Mouse (Mus musculus) cerebellum, adult 2 months (tissue): ENCODE measurements around the gene Nanos2.

Experiments used
- CTCF ChIP-seq: fragments of 200-500 bp; IDR thresholded peaks from 2 replicates; pipeline ENCODE4 v1.5.1; 2011; ENCODE audit warnings: low read depth, mild to moderate bottlenecking, control low read depth, low read length, moderate library complexity, borderline replicate concordance; ENCODE audit not compliant: insufficient read depth
- POLR2A ChIP-seq: fragments of 200-500 bp; IDR thresholded peaks from 2 replicates; pipeline ENCODE4 v1.6.1; 2011; ENCODE audit warnings: low read length, control low read depth, borderline replicate concordance; ENCODE audit not compliant: insufficient read depth

DNA sequence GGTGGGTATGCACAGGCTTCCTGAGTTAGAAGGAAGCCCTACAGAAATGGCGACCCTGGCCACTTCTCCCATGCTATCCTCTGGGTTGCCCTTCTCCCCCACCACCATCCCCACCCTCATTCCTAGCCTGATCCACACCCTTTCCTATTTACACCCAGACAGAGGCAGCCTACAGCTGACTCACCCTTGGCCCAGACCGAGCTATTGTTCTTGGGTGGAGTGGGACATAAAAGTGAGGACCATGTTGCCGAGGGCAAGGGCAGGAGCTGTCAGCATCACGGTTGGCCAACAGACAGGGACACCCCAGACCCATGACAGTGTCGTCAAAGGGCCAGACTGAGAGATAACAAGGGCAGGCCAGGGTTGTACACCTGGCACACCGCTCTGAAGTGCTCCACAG, 39.0 kb upstream of the Nanos2 start:
- no peak for TF ChIP-seq CTCF
- TF ChIP-seq POLR2A = no peak
